Mouse (Mus musculus) skeletal muscle tissue, adult 2 months (tissue): ENCODE measurements around the gene Barhl1.

Source experiments
- DNase-seq: peaks from one replicate; pipeline ENCODE4 v3.0.0-alpha.2; 2012; ENCODE audit warnings: low read depth, low spot score

Barhl1 gene

DNA sequence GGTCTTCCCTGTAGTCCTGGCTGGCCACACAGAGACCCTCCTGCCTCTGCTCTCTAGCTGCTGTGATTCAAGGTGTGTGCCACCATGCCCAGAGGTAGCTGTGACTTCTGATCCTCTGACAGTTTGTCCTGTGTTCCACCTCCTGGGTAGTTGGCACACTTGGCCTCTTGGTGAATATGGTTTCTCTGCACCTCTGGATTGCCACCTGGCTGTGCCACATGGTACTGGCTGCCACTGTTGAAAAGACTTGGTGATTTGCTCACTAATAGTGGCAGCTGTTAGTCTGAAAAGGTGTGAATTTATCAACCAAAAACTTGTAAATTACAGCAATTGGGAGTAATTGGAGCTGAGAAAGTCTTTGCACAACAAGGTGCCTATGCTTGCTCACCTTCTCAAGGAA, 52.6 kb downstream of the Barhl1 start:
- DNase-seq = no peak

DNA sequence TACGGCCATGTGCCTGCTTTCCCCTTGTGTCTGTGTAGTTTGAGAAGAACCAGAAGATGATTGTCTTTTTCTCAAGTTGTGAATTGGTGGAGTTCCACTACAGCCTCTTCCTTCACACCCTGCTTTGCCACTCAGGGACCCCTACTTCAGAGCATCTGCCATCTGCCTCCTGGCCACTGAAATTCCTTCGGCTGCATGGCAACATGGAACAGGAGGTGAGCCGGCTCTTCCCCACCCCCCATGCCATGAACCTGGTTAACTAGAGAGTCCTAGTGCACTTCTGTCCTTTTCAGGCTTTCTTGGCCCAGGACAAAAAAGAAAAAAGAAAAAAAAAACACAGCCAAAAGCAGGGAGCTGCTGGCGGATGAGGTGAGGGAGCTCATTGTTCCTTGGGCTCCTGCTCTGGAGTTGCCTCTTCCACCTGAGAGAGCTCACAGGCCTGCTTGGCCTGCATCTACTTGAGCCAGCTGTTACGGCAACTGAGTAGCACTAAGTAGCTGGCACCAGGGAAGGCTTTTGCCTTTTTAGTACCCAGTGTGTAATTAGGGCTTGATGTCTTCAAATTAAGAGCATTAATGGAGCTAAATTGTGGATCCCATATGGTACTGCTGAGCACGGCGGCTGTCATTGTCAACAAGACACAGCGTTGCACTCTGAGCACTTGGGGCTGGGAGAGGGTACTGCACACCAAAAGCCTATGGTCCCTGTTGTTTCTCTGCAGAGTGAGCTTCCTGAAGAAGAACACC, 55.6 kb downstream of the Barhl1 start:
- DNase-seq = no peak

DNA sequence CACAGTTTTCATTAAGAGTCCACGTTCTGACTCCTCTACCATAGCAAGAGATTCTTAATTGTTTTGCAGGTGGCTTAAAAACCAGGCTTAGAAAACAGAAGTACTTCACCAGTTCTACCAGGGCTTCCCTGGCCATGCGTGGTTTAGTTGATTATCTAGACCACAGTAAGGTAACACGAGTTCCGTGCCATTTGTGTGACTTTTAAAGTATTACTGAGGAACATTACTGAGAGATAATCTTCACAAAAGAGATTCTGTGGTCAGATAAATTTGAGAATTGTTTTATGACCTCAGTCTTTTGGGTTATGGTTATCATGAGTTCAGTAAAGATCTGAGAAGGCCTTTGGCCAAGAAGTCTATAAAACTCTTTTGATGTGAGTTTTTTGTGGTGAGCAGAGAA, 57.2 kb downstream of the Barhl1 start:
- DNase-seq = no peak
